Mouse (Mus musculus): Measurements from ENCODE around the gene Notch3. TPM values are rescaled to one million over a fixed set of nuclear protein-coding genes. Genes with fewer than 3 reads are reported as not detected.
"Not testable (repeated sequence)": the region's sequence is repeated elsewhere in the genome, so short reads cannot be mapped to it uniquely, and the experiment has no call there.

The Notch3 gene
- 26.8 and 30.2 TPM in 2 replicates for polyA plus RNA-seq (2014; fragmentation: Nextera tagmentation; extraction: Ambion mirVana)

- Histone ChIP-seq H3K9ac (ENCODE audit: low read length) (peak within 1 kb of the TSS; percentile 91), H3K4me3 (ENCODE audit: low read depth, low read length) (peak within 1 kb of the TSS; percentile 71), H3K27ac (ENCODE audit: low read depth, low read length) (peak within 1 kb of the TSS; percentile 86), H3K9me3 (ENCODE audit: control insufficient read depth, low read length) (no peaks in the 10 kb centered on the region), H3K4me2 (ENCODE audit: low read depth, low read length, severe bottlenecking) (peak within 1 kb of the TSS; percentile 59), H3K36me3 (ENCODE audit: control insufficient read depth, insufficient read depth, low read length) (no peaks in the 10 kb centered on the region), H3K27me3 (ENCODE audit: control insufficient read depth, insufficient read depth, low read length) (no peaks in the 10 kb centered on the region; the same call in 1 of the 2 replicates), H3K4me1 (replicated peaks; ENCODE audit: control insufficient read depth, insufficient read depth, low read length) (peaks cover 17% of the 10 kb centered on the region)
- ATAC-seq (replicated peaks; ENCODE audit: low FRiP score) (peak; percentile 60), DNase-seq (ENCODE audit: low spot score) (peak; percentile 93)
- WGBS = under 1% methylated on average over 25 of the region's 39 CpGs
These were observed at the start of gene Notch3 for GRCm38 (mm10) chr17:32166687-32167086. Gene Notch3 (minus strand): TSS chr17:32166852.

DNA sequence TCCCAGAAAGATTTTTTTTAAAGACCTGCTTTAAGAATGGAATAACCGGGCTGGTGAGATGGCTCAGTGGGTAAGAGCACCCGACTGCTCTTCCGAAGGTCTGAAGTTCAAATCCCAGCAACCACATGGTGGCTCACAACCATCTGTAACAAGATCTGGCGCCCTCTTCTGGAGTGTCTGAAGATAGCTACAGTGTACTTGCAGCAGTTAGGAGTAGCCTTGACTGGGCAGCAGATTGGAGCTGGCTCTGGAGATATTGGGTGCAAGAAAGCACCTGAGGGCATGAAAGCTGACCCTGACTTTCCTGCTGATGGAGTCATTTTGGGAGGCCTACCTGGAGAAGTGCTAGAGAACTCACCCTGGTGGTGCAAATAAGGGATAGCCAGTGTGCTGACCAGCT, 48.9 kb upstream of the Notch3 start:
- not testable (repeated sequence) for H3K27me3 ChIP-seq (ENCODE audit: control insufficient read depth, insufficient read depth, low read length); DNase-seq (ENCODE audit: low spot score); H3K4me2 ChIP-seq (ENCODE audit: low read depth, low read length, severe bottlenecking); ATAC-seq (replicated peaks; ENCODE audit: low FRiP score); H3K4me1 ChIP-seq (replicated peaks; ENCODE audit: control insufficient read depth, insufficient read depth, low read length); H3K9ac ChIP-seq (ENCODE audit: low read length); H3K9me3 ChIP-seq (ENCODE audit: control insufficient read depth, low read length); H3K27ac ChIP-seq (ENCODE audit: low read depth, low read length); H3K4me3 ChIP-seq (ENCODE audit: low read depth, low read length)
- H3K36me3 ChIP-seq (ENCODE audit: control insufficient read depth, insufficient read depth, low read length) = peaks cover 22% of the 10 kb centered on the region; the same call in 1 of the 2 replicates
- 77% methylated on average over 4 of the region's 4 CpGs for WGBS

DNA sequence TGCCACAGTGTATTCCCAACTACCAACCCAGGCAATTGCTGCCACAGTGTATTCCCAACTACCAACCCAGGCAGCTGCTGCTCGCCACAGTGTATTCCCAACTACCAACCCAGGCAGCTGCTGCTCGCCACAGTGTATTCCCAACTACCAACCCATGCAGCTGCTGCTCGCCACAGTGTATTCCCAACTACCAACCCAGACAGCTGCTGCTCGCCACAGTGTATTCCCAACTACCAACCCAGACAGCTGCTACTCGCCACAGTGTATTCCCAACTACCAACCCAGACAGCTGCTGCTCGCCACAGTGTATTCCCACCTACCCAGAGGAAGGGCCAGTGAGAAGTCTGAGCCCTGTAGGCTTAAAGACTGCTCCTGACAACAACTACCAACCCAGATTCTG, 44.9 kb upstream of the Notch3 start:
- not testable (repeated sequence) for H3K4me1 ChIP-seq (replicated peaks; ENCODE audit: control insufficient read depth, insufficient read depth, low read length); H3K4me2 ChIP-seq (ENCODE audit: low read depth, low read length, severe bottlenecking); H3K27ac ChIP-seq (ENCODE audit: low read depth, low read length); DNase-seq (ENCODE audit: low spot score); ATAC-seq (replicated peaks; ENCODE audit: low FRiP score); H3K27me3 ChIP-seq (ENCODE audit: control insufficient read depth, insufficient read depth, low read length); H3K9ac ChIP-seq (ENCODE audit: low read length); H3K9me3 ChIP-seq (ENCODE audit: control insufficient read depth, low read length); H3K4me3 ChIP-seq (ENCODE audit: low read depth, low read length)
- WGBS = 93% methylated on average over 6 of the region's 6 CpGs
- H3K36me3 ChIP-seq (ENCODE audit: control insufficient read depth, insufficient read depth, low read length) = peaks cover 23% of the 10 kb centered on the region; the same call in 1 of the 2 replicates

DNA sequence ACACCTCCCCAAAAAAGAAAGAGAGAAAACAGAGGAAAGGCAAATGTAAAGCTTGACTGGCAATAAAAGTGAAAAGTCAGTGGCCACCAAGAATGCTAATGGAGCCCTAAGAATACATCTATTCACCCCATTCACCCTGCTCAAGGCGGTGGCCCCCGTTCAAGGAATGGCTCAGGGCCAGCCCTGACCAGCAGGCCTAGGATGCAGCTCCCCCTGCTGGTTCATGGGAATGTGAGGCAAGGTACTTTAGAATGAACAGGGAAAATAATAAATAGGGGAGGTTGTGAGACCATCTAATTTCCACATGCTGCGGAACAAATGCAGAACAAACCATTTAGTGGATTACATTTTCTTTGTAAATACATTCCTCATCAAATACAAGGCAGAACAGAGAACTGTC, 43.1 kb upstream of the Notch3 start:
- peak; percentile 61; the same call in 1 of the 2 replicates for ATAC-seq (replicated peaks; ENCODE audit: low FRiP score)

DNA sequence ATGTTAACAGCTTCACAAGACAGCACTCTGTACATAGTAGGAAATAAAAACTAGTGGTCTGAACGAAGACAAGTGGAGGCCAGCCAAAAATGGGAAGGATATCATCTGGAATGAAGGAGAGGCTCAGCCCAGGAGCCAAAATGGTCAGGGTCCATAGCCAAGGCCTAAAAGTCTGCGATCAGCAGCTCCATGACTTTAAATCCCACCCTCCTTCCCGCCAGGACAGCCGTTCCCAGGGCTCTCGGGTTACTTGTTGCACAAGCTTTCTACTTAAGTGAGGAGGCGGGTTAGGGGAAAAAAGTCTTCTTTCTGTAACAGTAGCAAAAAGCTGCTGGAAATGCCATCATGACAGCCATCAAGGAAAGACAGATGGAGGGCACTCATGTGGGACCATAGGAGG, 42.5 kb upstream of the Notch3 start:
- Histone ChIP-seq H3K9ac (ENCODE audit: low read length) (no peak overlapping the region), H3K27ac (ENCODE audit: low read depth, low read length) (no peak overlapping the region), H3K4me1 (replicated peaks; ENCODE audit: control insufficient read depth, insufficient read depth, low read length) (no peaks in the 10 kb centered on the region), H3K4me2 (ENCODE audit: low read depth, low read length, severe bottlenecking) (no peak overlapping the region), H3K4me3 (ENCODE audit: low read depth, low read length) (no peak overlapping the region), H3K36me3 (ENCODE audit: control insufficient read depth, insufficient read depth, low read length) (peaks cover 20% of the 10 kb centered on the region; the same call in 1 of the 2 replicates), H3K27me3 (ENCODE audit: control insufficient read depth, insufficient read depth, low read length) (no peaks in the 10 kb centered on the region), H3K9me3 (ENCODE audit: control insufficient read depth, low read length) (no peaks in the 10 kb centered on the region)
- WGBS = 80% methylated on average over 6 of the region's 6 CpGs
- no peak for DNase-seq (ENCODE audit: low spot score)
- no peak for ATAC-seq (replicated peaks; ENCODE audit: low FRiP score)

More for the DNA sequence above, 43.1 kb upstream of the Notch3 start:
- H3K4me3 ChIP-seq (ENCODE audit: low read depth, low read length) = no peak overlapping the region
- no peak overlapping the region for H3K27ac ChIP-seq (ENCODE audit: low read depth, low read length)
- no peaks in the 10 kb centered on the region for H3K4me1 ChIP-seq (replicated peaks; ENCODE audit: control insufficient read depth, insufficient read depth, low read length)
- no peak overlapping the region for H3K9ac ChIP-seq (ENCODE audit: low read length)
- no peaks in the 10 kb centered on the region for H3K27me3 ChIP-seq (ENCODE audit: control insufficient read depth, insufficient read depth, low read length)
- DNase-seq (ENCODE audit: low spot score) = peak; percentile 78
- WGBS = 57% methylated on average over 3 of the region's 3 CpGs
- no peak overlapping the region for H3K4me2 ChIP-seq (ENCODE audit: low read depth, low read length, severe bottlenecking)
- peaks cover 23% of the 10 kb centered on the region; the same call in 1 of the 2 replicates for H3K36me3 ChIP-seq (ENCODE audit: control insufficient read depth, insufficient read depth, low read length)
- no peaks in the 10 kb centered on the region for H3K9me3 ChIP-seq (ENCODE audit: control insufficient read depth, low read length)

DNA sequence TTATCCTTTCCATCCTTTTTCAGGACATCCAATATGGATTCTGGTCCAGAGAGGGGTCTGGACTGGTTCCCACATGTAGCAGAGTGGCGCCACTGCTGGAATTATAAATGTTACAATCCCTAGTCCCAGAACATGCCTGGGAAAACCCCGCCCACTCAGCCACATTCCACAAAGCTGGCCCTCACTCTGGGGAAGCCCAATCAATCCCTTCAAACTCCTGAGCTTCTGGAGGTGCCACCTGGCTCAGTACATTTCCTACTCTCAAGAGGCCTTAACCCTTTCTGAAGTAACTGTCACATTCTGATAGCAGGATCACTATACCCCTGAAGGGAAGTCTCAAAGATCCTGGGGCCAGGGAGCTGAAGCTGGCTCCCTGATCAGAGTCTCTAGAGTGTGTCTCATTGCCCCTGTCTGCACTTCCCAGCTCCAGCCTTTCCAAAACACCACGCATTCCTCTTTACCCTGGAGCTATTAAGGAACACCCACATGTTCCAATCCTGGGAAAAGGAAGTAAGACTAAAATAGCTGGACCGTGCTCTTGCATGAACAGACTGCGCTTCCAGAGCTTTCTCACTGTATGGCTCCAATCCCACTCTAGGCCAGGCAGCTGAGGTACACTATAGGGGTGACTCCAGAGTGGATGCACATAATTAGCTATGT, 41.1 kb upstream of the Notch3 start:
- H3K36me3 ChIP-seq (ENCODE audit: control insufficient read depth, insufficient read depth, low read length) = peaks cover 17% of the 10 kb centered on the region; the same call in 1 of the 2 replicates
- 83% methylated on average over 5 of the region's 5 CpGs for WGBS
- H3K27me3 ChIP-seq (ENCODE audit: control insufficient read depth, insufficient read depth, low read length) = no peaks in the 10 kb centered on the region
- H3K4me1 ChIP-seq (replicated peaks; ENCODE audit: control insufficient read depth, insufficient read depth, low read length) = no peaks in the 10 kb centered on the region
- no peak overlapping the region for H3K4me3 ChIP-seq (ENCODE audit: low read depth, low read length)
- DNase-seq (ENCODE audit: low spot score) (no peak), ATAC-seq (replicated peaks; ENCODE audit: low FRiP score) (no peak)
- H3K9ac ChIP-seq (ENCODE audit: low read length) = no peak overlapping the region
- no peaks in the 10 kb centered on the region for H3K9me3 ChIP-seq (ENCODE audit: control insufficient read depth, low read length)
- H3K4me2 ChIP-seq (ENCODE audit: low read depth, low read length, severe bottlenecking) = no peak overlapping the region
- H3K27ac ChIP-seq (ENCODE audit: low read depth, low read length) = no peak overlapping the region

GRCm38 (mm10) chr17:32205345-32205744, 38.7 kb upstream of the Notch3 start:
- WGBS = 95% methylated on average over 3 of the region's 3 CpGs
- peaks cover 15% of the 10 kb centered on the region; the same call in 1 of the 2 replicates for H3K36me3 ChIP-seq (ENCODE audit: control insufficient read depth, insufficient read depth, low read length)
- no peaks in the 10 kb centered on the region for H3K4me1 ChIP-seq (replicated peaks; ENCODE audit: control insufficient read depth, insufficient read depth, low read length)
- H3K27me3 ChIP-seq (ENCODE audit: control insufficient read depth, insufficient read depth, low read length) = no peaks in the 10 kb centered on the region
- no peak overlapping the region for H3K4me2 ChIP-seq (ENCODE audit: low read depth, low read length, severe bottlenecking)
- no peaks in the 10 kb centered on the region for H3K9me3 ChIP-seq (ENCODE audit: control insufficient read depth, low read length)
- H3K4me3 ChIP-seq (ENCODE audit: low read depth, low read length) = no peak overlapping the region
- no peak overlapping the region for H3K27ac ChIP-seq (ENCODE audit: low read depth, low read length)
- no peak overlapping the region for H3K9ac ChIP-seq (ENCODE audit: low read length)
- DNase-seq (ENCODE audit: low spot score) (no peak), ATAC-seq (replicated peaks; ENCODE audit: low FRiP score) (no peak)

DNA sequence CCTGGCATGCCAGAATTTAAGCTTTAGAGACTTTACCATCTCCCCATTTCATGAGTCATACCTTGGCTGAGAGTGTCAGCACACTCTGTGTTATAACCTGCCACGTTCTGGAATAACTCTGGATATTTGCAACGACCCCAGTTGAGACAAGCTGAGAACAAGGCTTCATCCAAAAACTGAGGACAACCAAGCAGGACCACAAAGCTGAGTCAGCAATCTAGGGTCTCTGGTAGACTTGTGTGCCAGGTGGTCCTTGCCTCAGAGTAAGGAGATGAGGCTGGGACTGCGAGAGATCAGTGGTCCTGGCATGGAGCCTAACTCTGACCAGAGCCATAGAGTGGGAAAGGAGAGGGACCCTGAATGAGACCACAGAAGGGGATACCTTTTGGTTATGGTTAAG, 36.3 kb upstream of the Notch3 start:
- Histone ChIP-seq H3K9ac (ENCODE audit: low read length) (no peak overlapping the region), H3K36me3 (ENCODE audit: control insufficient read depth, insufficient read depth, low read length) (peaks cover 23% of the 10 kb centered on the region), H3K27me3 (ENCODE audit: control insufficient read depth, insufficient read depth, low read length) (no peaks in the 10 kb centered on the region), H3K4me1 (replicated peaks; ENCODE audit: control insufficient read depth, insufficient read depth, low read length) (no peaks in the 10 kb centered on the region), H3K27ac (ENCODE audit: low read depth, low read length) (no peak overlapping the region), H3K9me3 (ENCODE audit: control insufficient read depth, low read length) (no peaks in the 10 kb centered on the region), H3K4me3 (ENCODE audit: low read depth, low read length) (no peak overlapping the region), H3K4me2 (ENCODE audit: low read depth, low read length, severe bottlenecking) (no peak overlapping the region)
- DNase-seq (ENCODE audit: low spot score) = no peak
- 93% methylated on average over 3 of the region's 3 CpGs for WGBS
- no peak for ATAC-seq (replicated peaks; ENCODE audit: low FRiP score)

DNA sequence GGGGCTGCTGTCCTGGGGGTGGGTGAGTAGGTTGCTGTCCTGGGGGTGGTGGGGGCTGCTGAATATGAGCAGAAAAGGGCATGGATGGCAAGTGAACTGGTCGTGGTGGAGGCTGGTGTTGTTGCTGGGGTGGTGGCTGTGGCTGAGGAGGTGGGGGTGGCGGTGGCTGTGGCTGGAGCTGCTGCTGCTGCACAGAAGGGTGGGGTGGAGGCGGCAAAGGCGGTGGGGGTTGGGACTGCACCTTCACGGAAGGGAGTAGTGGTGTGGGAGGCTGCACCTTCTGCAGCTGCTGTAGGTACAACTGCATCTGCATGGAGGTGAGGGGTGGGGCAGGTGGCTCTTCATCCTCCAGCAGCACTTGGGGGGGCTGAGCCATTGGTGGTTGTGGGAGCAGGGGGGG, 34.4 kb upstream of the Notch3 start:
- peaks cover 30% of the 10 kb centered on the region for H3K36me3 ChIP-seq (ENCODE audit: control insufficient read depth, insufficient read depth, low read length)

More for the DNA sequence above, 34.4 kb upstream of the Notch3 start:
- Histone ChIP-seq H3K9ac (ENCODE audit: low read length) (no peak overlapping the region), H3K27ac (ENCODE audit: low read depth, low read length) (no peak overlapping the region), H3K4me1 (replicated peaks; ENCODE audit: control insufficient read depth, insufficient read depth, low read length) (no peaks in the 10 kb centered on the region), H3K9me3 (ENCODE audit: control insufficient read depth, low read length) (no peaks in the 10 kb centered on the region), H3K4me2 (ENCODE audit: low read depth, low read length, severe bottlenecking) (no peak overlapping the region), H3K4me3 (ENCODE audit: low read depth, low read length) (no peak overlapping the region), H3K27me3 (ENCODE audit: control insufficient read depth, insufficient read depth, low read length) (no peaks in the 10 kb centered on the region)
- 88% methylated on average over 5 of the region's 5 CpGs for WGBS
- no peak for DNase-seq (ENCODE audit: low spot score)
- no peak for ATAC-seq (replicated peaks; ENCODE audit: low FRiP score)

Measured in forebrain, embryonic 11.5 days (tissue).